Mouse (Mus musculus) neural tube, embryonic 10.5 days (tissue): ENCODE results near the gene Ccdc88b.

Experiments used
- DNase-seq: peaks from one replicate; pipeline ENCODE4 v3.0.0-alpha.2; 2017; ENCODE audit warnings: low spot score; ENCODE audit errors: extremely low spot score

The Ccdc88b gene

DNA sequence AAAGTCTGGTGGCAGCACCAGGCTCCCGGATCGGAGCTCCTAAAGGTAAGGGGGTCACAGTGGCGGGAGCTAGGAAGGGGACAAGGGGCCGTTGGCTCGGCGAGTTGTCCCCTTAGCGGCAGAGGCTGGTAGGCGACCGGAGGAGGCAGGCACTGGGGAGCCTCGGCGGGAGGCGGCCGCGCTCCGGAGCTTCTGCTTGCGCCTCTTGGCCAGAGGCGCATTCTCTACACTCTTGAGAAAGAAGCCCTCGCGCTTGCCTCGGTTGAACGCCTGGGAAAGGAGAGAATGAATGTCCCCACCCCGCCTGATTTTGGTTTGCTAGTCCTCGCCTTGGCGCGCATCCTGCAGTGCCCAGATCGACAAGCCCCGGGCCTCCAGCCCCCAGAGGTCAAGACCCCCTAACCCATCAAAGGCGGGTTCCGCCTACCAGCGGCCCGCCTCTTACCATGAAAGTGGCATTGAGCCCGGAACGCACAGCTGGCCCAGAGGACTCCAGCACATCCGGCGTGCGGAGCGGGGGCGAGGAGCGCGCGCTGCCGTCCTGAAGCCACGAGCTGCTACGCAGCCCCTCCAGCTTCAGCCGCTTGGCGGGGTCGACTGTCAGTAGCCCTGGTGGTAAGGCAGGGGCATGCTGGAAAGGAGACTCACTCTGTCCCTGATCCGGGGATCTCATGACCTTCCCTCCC is 28.0 kb downstream of the Ccdc88b start:
- peak; percentile 57 for DNase-seq

DNA sequence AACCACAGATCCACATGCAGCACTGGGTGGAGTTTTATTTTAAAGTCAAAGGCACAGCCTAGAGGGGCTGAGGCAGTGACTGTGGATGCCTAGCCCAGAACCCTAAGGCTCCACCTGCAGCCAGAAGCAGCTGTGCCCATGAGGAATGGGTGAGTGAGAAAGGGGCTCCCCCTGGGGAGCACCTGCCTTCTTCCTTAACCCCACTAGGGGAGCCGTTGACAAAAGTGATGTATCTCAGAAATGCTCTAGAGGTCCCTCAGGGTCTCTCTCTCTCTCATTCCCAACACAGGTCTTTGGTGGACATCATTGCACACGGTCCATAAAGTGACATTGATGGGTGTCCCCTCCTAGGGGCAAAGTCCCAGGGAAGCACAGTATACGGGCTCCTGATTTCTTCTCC is 28.9 kb downstream of the Ccdc88b start:
- no peak for DNase-seq

DNA sequence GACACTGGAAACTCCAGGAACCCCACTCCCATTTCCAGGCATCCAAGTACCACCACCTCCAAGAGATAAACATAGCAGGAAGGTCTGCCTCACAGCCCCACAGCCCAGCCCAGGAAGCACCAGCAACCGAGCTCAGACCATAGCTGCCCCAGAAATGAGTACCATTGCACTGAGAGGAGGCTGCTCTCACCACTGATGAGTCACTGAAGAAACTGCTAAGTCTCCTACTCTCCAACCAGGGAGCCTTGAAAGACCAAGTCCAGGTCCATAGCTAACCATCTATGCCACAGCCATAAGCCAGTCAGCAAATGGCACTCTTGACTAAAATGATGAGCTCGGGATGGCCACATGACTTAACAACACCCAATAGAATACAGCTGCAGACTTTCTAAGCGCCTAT is 31.4 kb downstream of the Ccdc88b start:
- DNase-seq, result no peak

DNA sequence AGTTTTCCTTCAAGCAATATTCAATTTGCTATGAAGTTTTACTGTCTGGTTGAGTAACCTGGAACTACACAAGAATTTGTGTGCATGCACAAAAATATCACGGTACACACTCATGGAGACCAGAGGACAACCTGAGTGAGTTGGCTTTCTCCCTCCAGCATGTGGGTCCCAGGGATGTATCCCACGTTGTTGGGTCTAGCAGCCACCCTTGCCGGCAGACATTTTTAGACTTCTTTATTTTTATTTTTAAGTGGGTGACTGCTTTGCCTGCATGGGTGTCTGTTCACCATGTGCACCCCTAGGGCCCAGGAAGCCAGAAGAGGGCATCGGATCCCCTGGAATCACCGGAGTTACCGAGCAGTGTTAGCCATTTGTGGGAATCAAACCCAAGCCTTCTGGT is 32.6 kb downstream of the Ccdc88b start:
- no peak for DNase-seq

DNA sequence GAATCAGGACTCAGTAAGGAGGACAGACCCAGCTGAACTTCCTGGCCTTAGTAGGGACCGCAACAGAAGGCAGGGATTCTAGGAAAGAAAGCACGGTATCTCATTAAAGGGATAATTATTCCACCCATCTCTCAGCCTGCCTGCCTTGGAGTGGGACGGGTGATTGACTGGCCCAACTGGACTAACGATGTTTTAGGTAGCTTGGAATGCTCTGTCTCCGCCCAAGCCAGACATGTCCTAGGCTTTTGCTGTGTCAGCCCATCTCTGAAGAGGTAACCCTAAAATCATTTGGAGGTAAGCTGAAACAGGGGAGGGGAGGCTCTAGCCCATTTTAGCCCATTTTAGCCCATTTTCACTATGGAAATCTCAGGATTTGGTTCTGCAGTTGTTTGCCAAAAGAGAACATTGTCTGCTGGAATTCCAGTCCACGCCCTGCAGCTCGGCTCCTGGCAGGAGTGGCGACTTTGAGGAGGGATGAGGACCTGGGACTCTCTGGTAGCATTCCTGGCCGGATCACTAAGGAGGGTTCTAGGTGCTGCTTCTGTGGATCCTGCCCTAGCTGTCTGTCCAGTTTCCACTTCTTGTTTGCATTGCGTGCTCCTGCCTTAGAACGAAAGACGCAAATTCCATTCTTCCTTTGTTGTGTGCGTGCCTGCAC is 37.3 kb downstream of the Ccdc88b start:
- no peak for DNase-seq

DNA sequence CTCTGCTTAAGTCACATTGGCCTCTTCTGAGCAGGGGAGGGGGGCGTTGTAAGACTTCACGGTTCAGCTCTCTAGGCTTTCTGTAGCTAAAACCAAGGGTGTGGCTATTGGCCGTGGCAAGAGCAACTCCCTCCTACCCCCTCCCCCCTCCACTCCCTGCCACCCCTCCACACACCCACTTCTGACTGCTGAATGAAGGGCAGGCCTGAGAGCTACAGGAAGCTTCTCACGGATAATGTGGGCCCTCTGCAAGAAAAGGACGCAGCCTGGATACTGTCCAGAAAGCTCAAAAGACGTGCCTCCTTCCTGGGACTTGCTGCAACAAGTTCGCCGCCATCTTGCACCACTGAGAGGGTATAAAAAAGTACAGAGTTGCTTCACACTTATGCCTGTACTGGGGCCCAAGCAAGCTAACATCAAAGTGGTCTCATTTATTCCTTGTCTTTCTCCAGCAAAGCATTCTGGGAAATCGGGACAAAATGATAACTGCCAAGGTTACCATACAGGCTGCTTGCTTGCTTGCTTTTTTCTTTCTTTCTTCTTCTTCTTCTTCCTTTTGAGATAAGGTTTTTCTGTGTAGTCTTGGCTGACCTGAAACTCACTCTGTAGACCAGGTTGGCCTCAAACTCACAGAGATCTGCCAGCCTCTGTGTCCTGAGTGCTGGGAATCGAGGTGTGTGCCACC is 38.7 kb downstream of the Ccdc88b start:
- DNase-seq, result no peak

DNA sequence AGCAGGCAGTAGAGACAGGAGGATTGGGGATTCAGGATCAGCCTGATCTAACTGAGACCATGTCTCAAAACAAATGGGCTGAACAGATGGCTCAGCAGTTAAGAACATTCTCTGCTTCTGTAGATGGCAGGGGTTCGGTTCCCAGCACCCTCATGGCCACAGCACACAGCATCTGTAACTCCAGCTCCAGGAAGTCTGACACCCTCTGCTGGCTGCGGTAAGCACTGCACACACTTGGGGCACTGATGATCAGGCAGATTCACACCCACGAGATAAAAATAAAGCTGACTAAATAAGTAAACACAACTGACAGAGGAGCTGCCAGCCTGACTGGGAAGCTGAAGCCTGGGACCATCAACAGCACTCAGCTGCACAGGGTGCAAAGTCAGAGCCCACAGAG is 43.1 kb downstream of the Ccdc88b start:
- DNase-seq, result no peak

DNA sequence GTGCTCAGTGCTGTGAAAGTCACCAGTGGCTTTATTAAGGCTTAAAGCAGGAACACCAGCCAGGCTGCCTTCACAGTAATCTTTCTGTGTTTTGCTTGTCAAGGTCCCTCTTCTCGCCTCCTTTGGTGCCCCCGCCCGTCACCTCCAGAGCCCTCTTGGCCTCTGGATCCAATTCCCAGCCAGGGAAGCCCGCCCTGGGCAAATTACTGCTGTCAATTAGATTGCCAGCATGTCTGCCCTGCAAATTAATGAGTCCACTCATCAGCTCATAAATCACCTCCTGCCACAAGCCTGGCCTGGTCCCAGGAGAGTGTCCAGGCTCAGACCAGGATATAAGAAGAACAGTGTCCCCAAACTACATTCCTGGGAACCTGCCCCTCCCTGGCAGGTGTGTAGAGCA is 43.6 kb downstream of the Ccdc88b start:
- DNase-seq, result no peak
